Mouse (Mus musculus): ENCODE results near the gene Ncan. TPM values are rescaled to one million over a fixed set of nuclear protein-coding genes. Genes with fewer than 3 reads are reported as not detected.

The Ncan gene
- total RNA-seq (2023; ENCODE audit: inconsistent age), result 0.13 to 0.24 TPM (median 0.20 TPM) in 4 replicates

GRCm38 (mm10) chr8:70120667-70121066 is at the start of gene Ncan:
Ncan (minus strand) TSS chr8:70120873.

GRCm38 (mm10) chr8:70139026-70139857 is 18.6 kb upstream of the Ncan start, which contains the start of the genes Rfxank, Borcs8 and Mef2b:
Rfxank (minus strand) TSS chr8:70139154.
Borcs8 (plus strand) TSS chr8:70139499.
Mef2b (plus strand) TSS chr8:70139711.

GRCm38 (mm10) chr8:70131166-70131883 is 10.7 kb upstream of the Ncan start, which contains the start of gene Nr2c2ap:
Nr2c2ap (plus strand) TSS chr8:70131333.

GRCm38 (mm10) chr8:70083285-70083684 is 37.4 kb downstream of the Ncan start, which contains the start of gene Hapln4:
Hapln4 (plus strand) TSS chr8:70083457.

GRCm38 (mm10) chr8:70072441-70073069 is 48.1 kb downstream of the Ncan start, which contains the start of gene Tm6sf2:
Tm6sf2 (plus strand) TSS chr8:70072924.

Other genes with a start within 250 kb of the Ncan start
- 0.16 TPM in 1 of 4 replicates, not detected in the others for gene Cilp2, start 233.2 kb downstream of the Ncan start, total RNA-seq (2023; ENCODE audit: inconsistent age)
- gene Tssk6, start 218.7 kb downstream of the Ncan start, total RNA-seq (2023; ENCODE audit: inconsistent age), result 0.67 to 1.2 TPM (median 0.78 TPM) in 4 replicates
- gene Ndufa13, start 218.3 kb downstream of the Ncan start, total RNA-seq (2023; ENCODE audit: inconsistent age), result 46.3 to 55.9 TPM (median 52.5 TPM) in 4 replicates
- gene Yjefn3, start 218.2 kb downstream of the Ncan start, total RNA-seq (2023; ENCODE audit: inconsistent age), result 2.5 to 3.1 TPM in 2 of 4 replicates, not detected in the others
- 95.7 to 102 TPM (median 98.3 TPM) in 4 replicates for gene Gatad2a, start 124.5 kb downstream of the Ncan start, total RNA-seq (2023; ENCODE audit: inconsistent age)
- gene Mau2, start 78.1 kb downstream of the Ncan start, total RNA-seq (2023; ENCODE audit: inconsistent age), result 125 to 133 TPM (median 128 TPM) in 4 replicates
- gene Sugp1, start 78.1 kb downstream of the Ncan start, total RNA-seq (2023; ENCODE audit: inconsistent age), result 41.6 to 48.4 TPM (median 45.4 TPM) in 4 replicates
- gene Tm6sf2, start 47.9 kb downstream of the Ncan start, total RNA-seq (2023; ENCODE audit: inconsistent age), result 0.35 to 0.66 TPM in 2 of 4 replicates, not detected in the others
- not detected in 4 replicates for gene Hapln4, start 37.4 kb downstream of the Ncan start, total RNA-seq (2023; ENCODE audit: inconsistent age)
- 22.5 to 33.6 TPM (median 27.3 TPM) in 4 replicates for gene Nr2c2ap, start 10.5 kb upstream of the Ncan start, total RNA-seq (2023; ENCODE audit: inconsistent age)
- 30.4 to 37.4 TPM (median 32.7 TPM) in 4 replicates for gene Rfxank, start 18.3 kb upstream of the Ncan start, total RNA-seq (2023; ENCODE audit: inconsistent age)
- gene Borcs8, start 18.6 kb upstream of the Ncan start, total RNA-seq (2023; ENCODE audit: inconsistent age), result 46.7 to 62.2 TPM (median 55.3 TPM) in 4 replicates
- gene Mef2b, start 18.8 kb upstream of the Ncan start, total RNA-seq (2023; ENCODE audit: inconsistent age), result 1.6 to 4.9 TPM (median 3.8 TPM) in 4 replicates
- gene Tmem161a, start 51.5 kb upstream of the Ncan start, total RNA-seq (2023; ENCODE audit: inconsistent age), result 42.7 to 53.5 TPM (median 46.6 TPM) in 4 replicates
- 5.0 to 6.2 TPM (median 5.4 TPM) in 4 replicates for gene Slc25a42, start 91.4 kb upstream of the Ncan start, total RNA-seq (2023; ENCODE audit: inconsistent age)
- 63.2 to 81.3 TPM (median 69.3 TPM) in 4 replicates for gene Sugp2, start 113.4 kb upstream of the Ncan start, total RNA-seq (2023; ENCODE audit: inconsistent age)
- 6.2 to 12.6 TPM (median 7.9 TPM) in 4 replicates for gene Armc6, start 113.6 kb upstream of the Ncan start, total RNA-seq (2023; ENCODE audit: inconsistent age)
- gene Homer3, start 162.0 kb upstream of the Ncan start, total RNA-seq (2023; ENCODE audit: inconsistent age), result 7.0 to 10.2 TPM (median 8.9 TPM) in 4 replicates
- gene Ddx49, start 181.6 kb upstream of the Ncan start, total RNA-seq (2023; ENCODE audit: inconsistent age), result 60.2 to 96.0 TPM (median 74.4 TPM) in 4 replicates
- 101 to 125 TPM (median 107 TPM) in 4 replicates for gene Cope, start 181.6 kb upstream of the Ncan start, total RNA-seq (2023; ENCODE audit: inconsistent age)
- not detected in 4 replicates for gene Cers1, start 194.9 kb upstream of the Ncan start, total RNA-seq (2023; ENCODE audit: inconsistent age)
- gene Gdf1, start 208.9 kb upstream of the Ncan start, total RNA-seq (2023; ENCODE audit: inconsistent age), result not detected in 4 replicates
- gene Upf1, start 232.4 kb upstream of the Ncan start, total RNA-seq (2023; ENCODE audit: inconsistent age), result 70.0 to 77.0 TPM (median 72.2 TPM) in 4 replicates

Measured in B cell, adult (primary cell).